Mouse (Mus musculus) embryonic facial prominence, embryonic 11.5 days (tissue): ENCODE measurements at regions not wholly inside any gene's neighbourhood (a gene's known extent, or its start where the extent isn't known, plus 50 kb on each side); places are given as distances from the start of the nearest gene placed in this dataset.

Experiments
- ATAC-seq: fragments of 200-750 bp; cut with Nextera tagmentation; replicated peaks from 2 replicates; pipeline ENCODE4 v1.8.0; 2017; ENCODE audit warnings: low read depth; ENCODE audit not compliant: insufficient number of reproducible peaks, low FRiP score, low TSS enrichment
- DNase-seq: peaks from one replicate; pipeline ENCODE4 v3.0.0-alpha.2; 2015; ENCODE audit warnings: low spot score
- H3K27ac ChIP-seq: fragments of 300-500 bp; sonication (generic); replicated peaks from 2 replicates; pipeline ENCODE4 v1.5.1; 2014; ENCODE audit warnings: mild to moderate bottlenecking, low read depth, low read length, control low read depth
- H3K27me3 ChIP-seq: fragments of 300-500 bp; sonication (generic); 2 replicates; pipeline ENCODE4 v1.6.1; 2014; ENCODE audit warnings: mild to moderate bottlenecking, low read length, moderate library complexity, mixed read lengths; ENCODE audit not compliant: control insufficient read depth, insufficient read depth
- H3K36me3 ChIP-seq: fragments of 300-500 bp; sonication (generic); replicated peaks from 2 replicates; pipeline ENCODE4 v1.6.1; 2014; ENCODE audit warnings: low read depth, mild to moderate bottlenecking, low read length, moderate library complexity, mixed read lengths; ENCODE audit not compliant: control insufficient read depth, insufficient read depth
- H3K4me1 ChIP-seq: fragments of 300-500 bp; sonication (generic); 2 replicates; pipeline ENCODE4 v1.6.1; 2014; ENCODE audit warnings: low read length, mixed read lengths; ENCODE audit not compliant: control insufficient read depth, insufficient read depth
- H3K4me2 ChIP-seq: fragments of 300-500 bp; sonication (generic); 2 replicates; pipeline ENCODE4 v1.6.1; 2014; ENCODE audit warnings: low read depth, mild to moderate bottlenecking, control low read depth, low read length, moderate library complexity
- H3K4me3 ChIP-seq: fragments of 300-500 bp; sonication (generic); 2 replicates; pipeline ENCODE4 v1.5.1; 2014; ENCODE audit warnings: low read depth, low read length, control low read depth
- H3K9ac ChIP-seq: fragments of 300-500 bp; sonication (generic); replicated peaks from 2 replicates; pipeline ENCODE4 v1.6.1; 2014; ENCODE audit warnings: mild to moderate bottlenecking, control low read depth, low read length
- H3K9me3 ChIP-seq: fragments of 300-500 bp; sonication (generic); replicated peaks from 2 replicates; pipeline ENCODE4 v1.6.1; 2016; ENCODE audit warnings: mild to moderate bottlenecking, low read length, inconsistent platforms, mixed read lengths; ENCODE audit not compliant: control insufficient read depth
- WGBS: fragments of 180-500 bp; shearing (Covaris S2); extraction: QIAGEN DNeasy Blood & Tissue Kit; methylation state at CpG from one replicate; pipeline ENCODE4 v1.1.7; 2014; 5-methylcytosine and 5-hydroxymethylcytosine counted together

GRCm38 (mm10) chr13:71275991-71276390, 434.4 kb upstream of the Adamts16 start:
- Histone ChIP-seq H3K27me3 (no peaks in the 10 kb centered on the region), H3K27ac (no peak overlapping the region), H3K9ac (no peak overlapping the region), H3K36me3 (no peaks in the 10 kb centered on the region), H3K4me1 (no peaks in the 10 kb centered on the region), H3K4me3 (no peak overlapping the region), H3K4me2 (no peak overlapping the region), H3K9me3 (no peaks in the 10 kb centered on the region)
- 86% methylated on average over 2 of the region's 2 CpGs for WGBS
- DNase-seq (no peak), ATAC-seq (no peak)

GRCm38 (mm10) chr13:71274139-71274538, 432.5 kb upstream of the Adamts16 start:
- DNase-seq: no peak
- H3K27me3 ChIP-seq: no peaks in the 10 kb centered on the region
- H3K27ac ChIP-seq: no peak overlapping the region
- ATAC-seq: no peak
- H3K36me3 ChIP-seq: no peaks in the 10 kb centered on the region
- WGBS: 63% methylated on average over 3 of the region's 3 CpGs
- no peak overlapping the region for H3K9ac ChIP-seq
- H3K4me3 ChIP-seq: no peak overlapping the region
- no peaks in the 10 kb centered on the region for H3K9me3 ChIP-seq
- no peak overlapping the region for H3K4me2 ChIP-seq
- no peaks in the 10 kb centered on the region for H3K4me1 ChIP-seq

GRCm38 (mm10) chr13:71273485-71273884, 431.9 kb upstream of the Adamts16 start:
- 87% methylated on average over 5 of the region's 5 CpGs for WGBS
- Histone ChIP-seq H3K4me2 (no peak overlapping the region), H3K27me3 (no peaks in the 10 kb centered on the region), H3K27ac (no peak overlapping the region), H3K9ac (no peak overlapping the region), H3K36me3 (no peaks in the 10 kb centered on the region), H3K9me3 (no peaks in the 10 kb centered on the region), H3K4me3 (no peak overlapping the region), H3K4me1 (no peaks in the 10 kb centered on the region)
- ATAC-seq (no peak), DNase-seq (no peak)

- no peaks in the 10 kb centered on the region for H3K9me3 ChIP-seq
- H3K4me2 ChIP-seq: no peak overlapping the region
- no peak overlapping the region for H3K9ac ChIP-seq
- H3K4me1 ChIP-seq: no peaks in the 10 kb centered on the region
- DNase-seq: no peak
- H3K27me3 ChIP-seq: no peaks in the 10 kb centered on the region
- WGBS: 56% methylated on average over 1 of the region's 1 CpGs
- no peak overlapping the region for H3K27ac ChIP-seq
- H3K4me3 ChIP-seq: no peak overlapping the region
- H3K36me3 ChIP-seq: no peaks in the 10 kb centered on the region
- ATAC-seq: no peak
Observed at GRCm38 (mm10) chr13:71273067-71273466, 431.5 kb upstream of the Adamts16 start.

GRCm38 (mm10) chr13:71272431-71272830, 430.8 kb upstream of the Adamts16 start:
- H3K9ac ChIP-seq: no peak overlapping the region
- no peak overlapping the region for H3K4me3 ChIP-seq
- 71% methylated on average over 5 of the region's 5 CpGs for WGBS
- no peaks in the 10 kb centered on the region for H3K9me3 ChIP-seq
- H3K36me3 ChIP-seq: no peaks in the 10 kb centered on the region
- no peak overlapping the region for H3K4me2 ChIP-seq
- H3K27ac ChIP-seq: no peak overlapping the region
- ATAC-seq: no peak
- no peaks in the 10 kb centered on the region for H3K27me3 ChIP-seq
- no peak for DNase-seq
- no peaks in the 10 kb centered on the region for H3K4me1 ChIP-seq

- WGBS: 68% methylated on average over 6 of the region's 6 CpGs
- no peak overlapping the region for H3K9ac ChIP-seq
- H3K27me3 ChIP-seq: no peaks in the 10 kb centered on the region
- no peaks in the 10 kb centered on the region for H3K9me3 ChIP-seq
- no peaks in the 10 kb centered on the region for H3K36me3 ChIP-seq
- no peak overlapping the region for H3K27ac ChIP-seq
- no peak overlapping the region for H3K4me2 ChIP-seq
- no peak overlapping the region for H3K4me3 ChIP-seq
- ATAC-seq (no peak), DNase-seq (no peak)
- H3K4me1 ChIP-seq: no peaks in the 10 kb centered on the region
Observed at GRCm38 (mm10) chr13:71271727-71272418, 430.3 kb upstream of the Adamts16 start.

- no peak for DNase-seq
- H3K27me3 ChIP-seq: no peaks in the 10 kb centered on the region
- H3K27ac ChIP-seq: no peak overlapping the region
- no peak overlapping the region for H3K9ac ChIP-seq
- WGBS: 79% methylated on average over 8 of the region's 8 CpGs
- H3K9me3 ChIP-seq: no peaks in the 10 kb centered on the region
- H3K4me1 ChIP-seq: no peaks in the 10 kb centered on the region
- H3K4me2 ChIP-seq: no peak overlapping the region
- no peak overlapping the region for H3K4me3 ChIP-seq
- ATAC-seq: no peak
- no peaks in the 10 kb centered on the region for H3K36me3 ChIP-seq
Observed at GRCm38 (mm10) chr13:71270370-71270769, 428.8 kb upstream of the Adamts16 start.

- H3K4me3 ChIP-seq: no peak overlapping the region
- H3K36me3 ChIP-seq: no peaks in the 10 kb centered on the region
- DNase-seq (no peak), ATAC-seq (no peak)
- H3K4me1 ChIP-seq: no peaks in the 10 kb centered on the region
- 66% methylated on average over 2 of the region's 2 CpGs for WGBS
- no peak overlapping the region for H3K4me2 ChIP-seq
- no peaks in the 10 kb centered on the region for H3K27me3 ChIP-seq
- no peak overlapping the region for H3K27ac ChIP-seq
- no peaks in the 10 kb centered on the region for H3K9me3 ChIP-seq
- no peak overlapping the region for H3K9ac ChIP-seq
Observed at GRCm38 (mm10) chr13:71269496-71269895, 427.9 kb upstream of the Adamts16 start.
